Comparison of ENCODE assay signal across 8 mouse cellular contexts in the genomic region with DNA sequence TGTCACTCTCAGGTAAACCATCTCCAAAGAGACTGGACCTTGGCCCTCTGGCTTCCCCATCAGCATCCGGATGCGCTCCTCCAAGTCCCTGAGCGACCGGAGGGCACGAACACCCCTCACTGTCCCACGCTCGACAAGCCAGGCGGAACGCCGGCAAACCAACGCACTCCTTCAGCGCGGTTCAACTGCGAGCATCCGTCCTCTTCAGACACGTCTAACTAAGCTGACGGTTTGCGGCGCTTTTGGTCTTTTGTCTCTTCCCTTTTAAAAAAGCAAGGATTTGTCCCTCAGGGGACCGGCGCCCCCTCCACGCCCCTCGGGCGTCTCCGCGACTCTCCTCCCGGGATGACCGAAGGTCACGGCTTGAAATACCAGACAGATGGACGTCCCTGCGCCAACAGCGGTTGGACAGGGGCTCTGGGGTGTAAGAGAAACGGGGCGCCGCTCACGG. TPM values are rescaled to one million over a fixed set of nuclear protein-coding genes. Genes with fewer than 3 reads are reported as not detected.
DNase-seq lines count a peak whose midpoint lies in the region; ATAC-seq and TF ChIP-seq lines count a peak whose summit lies in the region.

No protein-coding gene starts in this region.

- under 1% methylated on average over 36 of the region's 36 CpGs for WGBS in lung, embryonic 15.5 days
- WGBS in embryonic facial prominence, embryonic 12.5 days: 1% methylated on average over 36 of the region's 36 CpGs
- WGBS in intestine, postnatal 0 days: 1% methylated on average over 36 of the region's 36 CpGs
- 1% methylated on average over 36 of the region's 36 CpGs for whole genome bisulfite sequencing in neural tube, embryonic 14.5 days

- H3K27me3 ChIP-seq in lung, embryonic 15.5 days: peaks cover 83% of the 10 kb centered on the region
- peaks cover 77% of the 10 kb centered on the region for H3K27me3 ChIP-seq in embryonic facial prominence, embryonic 12.5 days
- H3K27me3 ChIP-seq in intestine, postnatal 0 days (replicated peaks; ENCODE audit: control insufficient read depth, insufficient read depth, low read length): peaks cover 60% of the 10 kb centered on the region
- H3K27me3 ChIP-seq in neural tube, embryonic 14.5 days (ENCODE audit: control insufficient read depth, insufficient read depth, low read length): peaks cover 46% of the 10 kb centered on the region

- peak overlapping the region; percentile 93 for H3K4me2 ChIP-seq in lung, embryonic 15.5 days
- peak overlapping the region; percentile 97 for H3K4me2 ChIP-seq in embryonic facial prominence, embryonic 12.5 days (replicated peaks)
- H3K4me2 ChIP-seq in intestine, postnatal 0 days (replicated peaks; ENCODE audit: low read depth): peak overlapping the region; percentile 93
- H3K4me2 ChIP-seq in neural tube, embryonic 14.5 days (ENCODE audit: low read depth, low read length): peak overlapping the region; percentile 85

- H3K4me1 ChIP-seq in lung, embryonic 15.5 days: peaks cover 14% of the 10 kb centered on the region
- peaks cover 25% of the 10 kb centered on the region; the same call in 1 of the 2 replicates for H3K4me1 ChIP-seq in embryonic facial prominence, embryonic 12.5 days
- H3K4me1 ChIP-seq in intestine, postnatal 0 days (replicated peaks; ENCODE audit: control insufficient read depth, insufficient read depth, low read length): no peaks in the 10 kb centered on the region
- H3K4me1 ChIP-seq in neural tube, embryonic 14.5 days (ENCODE audit: control insufficient read depth, insufficient read depth, low read length): peaks cover 5% of the 10 kb centered on the region; the same call in 1 of the 2 replicates

- no peak overlapping the region for H3K9ac ChIP-seq in lung, embryonic 15.5 days
- peak overlapping the region; percentile 67 for H3K9ac ChIP-seq in embryonic facial prominence, embryonic 12.5 days
- H3K9ac ChIP-seq in intestine, postnatal 0 days (ENCODE audit: low read depth, low read length): no peak overlapping the region
- H3K9ac ChIP-seq in neural tube, embryonic 14.5 days (replicated peaks; ENCODE audit: low read depth, low read length): peak overlapping the region; percentile 8; the same call in 1 of the 2 replicates

- peak overlapping the region; percentile 47 for H3K4me3 ChIP-seq in lung, embryonic 15.5 days
- peak overlapping the region; percentile 59 for H3K4me3 ChIP-seq in embryonic facial prominence, embryonic 12.5 days
- H3K4me3 ChIP-seq in intestine, postnatal 0 days (ENCODE audit: low read depth, low read length): peak overlapping the region; percentile 55
- H3K4me3 ChIP-seq in neural tube, embryonic 14.5 days (ENCODE audit: low read depth, low read length): peak overlapping the region; percentile 49

- no peak overlapping the region for H3K27ac ChIP-seq in lung, embryonic 15.5 days
- peak overlapping the region; percentile 64; the same call in 1 of the 2 replicates for H3K27ac ChIP-seq in embryonic facial prominence, embryonic 12.5 days
- H3K27ac ChIP-seq in intestine, postnatal 0 days (ENCODE audit: low read depth, low read length): no peak overlapping the region
- H3K27ac ChIP-seq in neural tube, embryonic 14.5 days (ENCODE audit: low read depth, low read length): no peak overlapping the region

- ATAC-seq in lung, embryonic 15.5 days (ENCODE audit: borderline replicate concordance, extremely low read depth, low FRiP score, low TSS enrichment): no peak
- no peak for ATAC-seq in embryonic facial prominence, embryonic 12.5 days (ENCODE audit: insufficient number of reproducible peaks, insufficient read depth, low FRiP score, low TSS enrichment)
- no peak for ATAC-seq in intestine, postnatal 0 days
- ATAC-seq in neural tube, embryonic 14.5 days (ENCODE audit: low read depth): peak; percentile 31; the same call in 1 of the 2 replicates

- DNase-seq in lung, postnatal 36 days: no peak
- DNase-seq in left cerebral cortex, postnatal 25 days (ENCODE audit: low spot score in 2 of 2): no peak
- DNase-seq in frontal cortex, adult 2 months (ENCODE audit: extremely low spot score in 1 of 2, low spot score in 1 of 2): no peak
- DNase-seq in right cerebral cortex, postnatal 4 days: no peak

- no peaks in the 10 kb centered on the region for H3K36me3 ChIP-seq in lung, embryonic 15.5 days
- no peaks in the 10 kb centered on the region for H3K36me3 ChIP-seq in embryonic facial prominence, embryonic 12.5 days
- no peaks in the 10 kb centered on the region for H3K36me3 ChIP-seq in intestine, postnatal 0 days (ENCODE audit: control insufficient read depth, insufficient read depth)
- no peaks in the 10 kb centered on the region for H3K36me3 ChIP-seq in neural tube, embryonic 14.5 days (ENCODE audit: control insufficient read depth, insufficient read depth, low read length)

- intact Hi-C loops in left cerebral cortex, postnatal 25 days (cut with DNase I): no loop called here

- H3K9me3 ChIP-seq in lung, embryonic 15.5 days: no peaks in the 10 kb centered on the region
- no peaks in the 10 kb centered on the region for H3K9me3 ChIP-seq in embryonic facial prominence, embryonic 12.5 days
- no peaks in the 10 kb centered on the region for H3K9me3 ChIP-seq in intestine, postnatal 0 days (ENCODE audit: control insufficient read depth)
- H3K9me3 ChIP-seq in neural tube, embryonic 14.5 days (ENCODE audit: control insufficient read depth, low read length): no peaks in the 10 kb centered on the region

- TF ChIP-seq CTCF in intestine, postnatal 0 days (IDR thresholded peaks at IDR 0.05; ENCODE audit: low read depth): no peak

RNA-seq across cellular contexts. Expression of a gene that starts 0.5 kb away (rescaled TPM):
- 1.5 and 1.7 TPM in 2 replicates for polyA plus RNA-seq in lung, embryonic 15.5 days (2015; fragmentation: Nextera tagmentation; extraction: Ambion mirVana)
- polyA plus RNA-seq in embryonic facial prominence, embryonic 12.5 days (2016; fragmentation: Nextera tagmentation; extraction: Ambion mirVana): 4.5 and 5.2 TPM in 2 replicates
- polyA plus RNA-seq in intestine, postnatal 0 days (2015; fragmentation: Nextera tagmentation; extraction: Ambion mirVana): 0.76 and 0.93 TPM in 2 replicates
- 0.11 and 5.6 TPM in 2 replicates for polyA plus RNA-seq in neural tube, embryonic 14.5 days (2014; fragmentation: Nextera tagmentation; extraction: Ambion mirVana)
- total RNA-seq in left cerebral cortex, postnatal 25 days (2021): not detected
- polyA plus RNA-seq in frontal cortex, adult 2 months (2012; rRNA removed): 0.02 TPM in 1 of 2 replicates, not detected in the other

RNA-seq across cellular contexts. Expression of a gene that starts 57.4 kb away (rescaled TPM):
- 8.7 and 9.1 TPM in 2 replicates for polyA plus RNA-seq in lung, embryonic 15.5 days (2015; fragmentation: Nextera tagmentation; extraction: Ambion mirVana)
- polyA plus RNA-seq in embryonic facial prominence, embryonic 12.5 days (2016; fragmentation: Nextera tagmentation; extraction: Ambion mirVana): 34.7 and 35.7 TPM in 2 replicates
- polyA plus RNA-seq in intestine, postnatal 0 days (2015; fragmentation: Nextera tagmentation; extraction: Ambion mirVana): 7.1 and 8.3 TPM in 2 replicates
- 90.7 and 93.2 TPM in 2 replicates for polyA plus RNA-seq in neural tube, embryonic 14.5 days (2014; fragmentation: Nextera tagmentation; extraction: Ambion mirVana)
- total RNA-seq in left cerebral cortex, postnatal 25 days (2021): 10 to 100 TPM; 71.9 to 73.0 TPM
- 45.8 and 48.8 TPM in 2 replicates for polyA plus RNA-seq in frontal cortex, adult 2 months (2012; rRNA removed)

Comparison
In these comparisons a context has a peak if more than half of its experiments do, and no peak if none do; other contexts are left out.
1. H3K9ac ChIP-seq: peak in embryonic facial prominence, embryonic 12.5 days (single experiment) and neural tube, embryonic 14.5 days (single experiment); none in lung, embryonic 15.5 days (single experiment) and intestine, postnatal 0 days (single experiment).
2. Peak in every context shown above with its lines, with median percentiles within 50 percentile points of each other: H3K4me2 ChIP-seq and H3K4me3 ChIP-seq.